Mouse (Mus musculus) kidney, adult 10 weeks (tissue): ENCODE data around the gene Rab25. TPM values are rescaled to one million over a fixed set of nuclear protein-coding genes. Genes with fewer than 3 reads are reported as not detected.

Source experiments
- polyA plus RNA-seq: library from polyadenylated mRNA; stranded (reverse); fragments of 350-450 nt; fragmentation: Illumina TruSeq; extraction: RNeasy Lipid Tissue Mini Kit (QIAGEN cat#74804); gene quantifications from one replicate; pipeline ENCODE4 v1.2.3, GENCODE M21; 2014; ENCODE audit warnings: low read depth, low replicate concordance

Gene Rab25
- polyA plus RNA-seq, result 2.4 TPM

GRCm38 (mm10) chr3:88548180-88548917 is at the start of gene Rab25:
Gene Rab25 (minus strand): TSS chr3:88548300.

DNA sequence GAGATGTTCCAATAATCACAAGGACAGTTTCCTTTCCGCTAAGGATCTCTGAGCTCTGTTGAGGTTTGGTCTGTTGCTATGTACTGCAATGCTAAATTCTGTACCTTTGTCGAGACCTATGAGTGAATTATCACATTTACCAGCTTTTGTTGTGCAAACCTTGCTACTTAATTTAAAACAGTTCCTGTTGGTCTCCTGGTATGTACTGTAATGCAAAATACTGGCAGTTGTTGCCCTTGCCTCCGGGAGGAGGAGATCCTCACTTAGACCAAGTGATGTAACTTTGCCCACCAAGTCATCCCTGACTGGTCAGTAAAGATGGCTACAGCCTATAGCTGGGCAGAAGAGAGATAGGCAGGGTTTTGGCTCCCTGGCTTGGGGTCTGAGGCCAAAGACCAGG is 27.4 kb upstream of the Rab25 start, which contains the start of gene Ssr2:
Ssr2 (plus strand) TSS at position 337 of the 400 bp plus-strand sequence.

DNA sequence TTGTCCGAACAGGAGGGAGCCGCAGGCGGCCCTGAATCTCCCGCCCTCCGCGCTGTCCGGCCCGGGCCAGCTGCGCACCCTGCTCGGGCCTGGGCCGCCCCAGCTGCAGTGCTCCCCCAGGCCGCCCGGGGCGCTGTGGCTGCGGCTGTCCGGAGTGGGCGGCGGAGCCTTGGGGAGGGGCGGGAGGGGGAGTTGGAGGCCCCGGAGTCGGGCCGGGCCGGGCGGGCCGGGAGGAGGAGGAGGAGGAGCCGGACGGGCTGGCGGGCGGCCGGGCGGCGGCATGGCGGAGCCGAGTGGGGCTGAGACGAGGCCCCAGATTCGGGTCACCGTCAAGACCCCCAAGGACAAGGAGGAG is 5.4 kb upstream of the Rab25 start, which contains the start of gene Ubqln4:
Ubqln4 (plus strand) TSS at position 234 of the 355 bp plus-strand sequence.

DNA sequence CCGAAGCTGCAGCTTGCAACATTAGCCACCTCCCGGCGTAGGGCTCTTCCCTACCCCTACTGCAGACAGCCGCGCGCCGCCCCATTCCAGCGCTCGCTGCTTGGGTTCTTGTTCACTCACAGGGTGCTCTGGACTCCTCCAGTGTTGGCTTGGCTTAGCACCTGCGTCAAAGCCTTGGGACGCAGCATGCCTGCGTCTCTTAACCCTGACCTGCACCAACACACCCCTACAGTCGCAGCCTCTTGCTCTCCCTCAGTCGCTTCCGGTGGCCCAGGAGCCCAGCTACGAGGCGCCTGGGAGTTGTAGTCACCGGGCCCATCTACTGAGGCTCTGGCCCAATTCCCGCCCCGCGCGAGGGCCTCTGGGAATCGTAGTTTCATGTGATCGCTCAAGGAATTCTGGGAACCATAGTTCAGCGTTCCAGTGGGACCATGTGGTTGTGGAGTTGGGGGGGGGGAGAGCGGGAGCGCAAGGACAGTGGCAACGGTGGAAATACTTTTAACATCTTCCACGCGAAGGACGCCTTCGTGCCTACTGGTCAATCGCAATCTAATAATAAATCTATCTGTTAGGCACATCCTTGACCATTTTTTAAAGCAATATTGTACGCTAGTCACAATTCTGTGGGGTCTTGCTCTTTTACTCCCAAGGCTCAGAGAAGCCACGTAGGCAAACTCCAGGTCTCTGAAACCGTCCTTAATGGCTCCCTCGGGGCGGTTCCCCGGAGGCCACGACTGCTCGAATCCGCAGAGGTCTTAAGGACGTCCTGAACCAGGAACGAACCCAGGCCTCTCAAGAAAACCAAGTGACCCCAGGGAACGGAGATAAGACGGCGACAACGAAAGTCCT is 4.8 kb upstream of the Rab25 start, which contains the start of gene Lamtor2:
Lamtor2 (minus strand) TSS at position 399 of the 849 bp plus-strand sequence.

DNA sequence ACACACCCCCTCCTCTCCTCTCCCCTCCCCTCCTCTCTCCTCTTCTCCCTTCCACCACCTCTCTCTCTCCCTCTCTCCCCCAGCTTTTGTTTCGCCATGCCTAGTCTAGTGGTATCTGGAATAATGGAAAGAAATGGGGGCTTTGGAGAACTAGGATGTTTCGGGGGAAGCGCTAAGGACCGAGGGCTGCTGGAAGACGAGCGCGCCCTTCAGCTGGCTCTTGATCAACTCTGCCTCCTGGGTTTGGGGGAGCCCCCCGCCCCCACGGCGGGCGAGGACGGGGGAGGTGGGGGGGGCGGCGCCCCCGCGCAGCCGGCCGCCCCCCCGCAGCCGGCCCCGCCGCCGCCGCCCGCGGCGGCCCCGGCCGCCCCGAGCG is 15.8 kb downstream of the Rab25 start, which contains the start of gene Mex3a:
Mex3a (plus strand) TSS at position 97 of the 376 bp plus-strand sequence.

GRCm38 (mm10) chr3:88509692-88510420 is 38.2 kb downstream of the Rab25 start, which contains the start of gene Lmna:
Gene Lmna (minus strand): TSS chr3:88509956.

Other genes with a start within 250 kb of the Rab25 start
- 2.8 TPM for gene Glmp, start 223.3 kb downstream of the Rab25 start, polyA plus RNA-seq
- gene Tmem79, start 212.2 kb downstream of the Rab25 start, polyA plus RNA-seq, result 0.61 TPM
- 23.3 TPM for gene Smg5, start 212.0 kb downstream of the Rab25 start, polyA plus RNA-seq
- gene Paqr6, start 183.7 kb downstream of the Rab25 start, polyA plus RNA-seq, result not detected
- gene Bglap3, start 175.6 kb downstream of the Rab25 start, polyA plus RNA-seq, result 0.57 TPM
- gene Bglap2, start 169.6 kb downstream of the Rab25 start, polyA plus RNA-seq, result not detected
- gene Bglap, start 163.8 kb downstream of the Rab25 start, polyA plus RNA-seq, result not detected
- gene Pmf1, start 138.0 kb downstream of the Rab25 start, polyA plus RNA-seq, result 1.9 TPM
- gene Slc25a44, start 123.2 kb downstream of the Rab25 start, polyA plus RNA-seq, result 13.4 TPM
- 77.3 TPM for gene Sema4a, start 87.1 kb downstream of the Rab25 start, polyA plus RNA-seq
- 2.7 TPM for gene Lmna, start 38.3 kb downstream of the Rab25 start, polyA plus RNA-seq
- 0.57 TPM for gene Mex3a, start 15.9 kb downstream of the Rab25 start, polyA plus RNA-seq
- gene Lamtor2, start 4.8 kb upstream of the Rab25 start, polyA plus RNA-seq, result 7.3 TPM
- gene Ubqln4, start 5.5 kb upstream of the Rab25 start, polyA plus RNA-seq, result 19.4 TPM
- 22.5 TPM for gene Ssr2, start 27.6 kb upstream of the Rab25 start, polyA plus RNA-seq
- 11.2 TPM for gene Arhgef2, start 57.7 kb upstream of the Rab25 start, polyA plus RNA-seq
- gene Rxfp4, start 104.8 kb upstream of the Rab25 start, polyA plus RNA-seq, result not detected
- gene Khdc4, start 137.5 kb upstream of the Rab25 start, polyA plus RNA-seq, result 52.6 TPM
- 11.8 TPM for gene Rit1, start 168.5 kb upstream of the Rab25 start, polyA plus RNA-seq
- gene Syt11, start 226.9 kb upstream of the Rab25 start, polyA plus RNA-seq, result 24.0 TPM